In the genomic region with DNA sequence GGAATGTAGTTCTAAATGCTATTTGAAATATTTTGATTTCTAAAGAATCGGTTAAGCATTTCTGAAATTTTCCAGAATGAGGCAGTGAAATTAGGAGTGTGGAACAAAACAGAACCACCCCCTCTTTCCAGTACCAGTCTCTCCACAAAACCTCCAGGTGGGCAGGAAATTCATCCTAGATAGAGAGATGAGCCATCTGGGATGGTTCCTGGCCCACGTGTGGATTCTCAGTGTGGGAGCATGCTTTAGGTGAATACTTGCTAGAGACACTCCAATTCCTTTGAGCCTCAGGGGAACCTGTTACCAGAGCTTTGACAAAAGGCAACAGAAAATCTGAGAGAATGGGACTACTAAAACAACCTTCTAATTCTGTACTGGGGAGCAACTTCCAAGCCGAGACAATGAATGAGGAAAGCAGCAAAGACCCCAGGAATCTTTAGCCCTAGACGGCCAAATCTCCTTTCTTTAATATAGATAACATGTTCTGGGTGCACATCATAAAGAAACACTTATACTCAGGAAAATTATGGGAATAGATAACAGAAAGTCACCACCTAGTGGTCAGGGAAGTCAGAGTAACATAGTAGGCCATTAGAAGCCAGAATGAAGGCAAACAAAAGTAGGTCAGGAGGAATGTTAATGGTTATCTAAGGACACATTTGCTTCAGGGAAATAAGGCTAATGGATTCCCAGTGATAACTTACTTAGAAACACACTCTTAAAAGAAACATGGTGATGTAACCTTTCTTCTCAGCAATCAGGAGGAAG, we compare ENCODE assay signal across 18 mouse cellular contexts. TPM values are rescaled to one million over a fixed set of nuclear protein-coding genes. Genes with fewer than 3 reads are reported as not detected.
DNase-seq lines count a peak whose midpoint lies in the region; ATAC-seq and TF ChIP-seq lines count a peak whose summit lies in the region.
"Had no signal": no experiment of that assay in that cellular context is flagged by ENCODE, and none has a peak within 500 bp of the region (broad histone marks: within the 10 kb centered on the region; RNA-seq: fewer than 3 reads in every experiment).

No protein-coding gene starts in this region.

- peak; percentile 11 to 37 for DNase-seq in layer of hippocampus, adult 2 months (ENCODE audit: low spot score in 2 of 2)
- DNase-seq in layer of hippocampus, adult 9-10 months (ENCODE audit: low spot score), result no peak
- peak; percentile 1 for DNase-seq in Muller cell, postnatal 12 days (ENCODE audit: inconsistent ontology term)
- peak; percentile 84 to 93 for DNase-seq in cerebellum, adult 18-20 months
- peak; percentile 16 to 19 for DNase-seq in left cerebral cortex, adult 2 months (ENCODE audit: extremely low spot score in 1 of 2, low spot score in 2 of 2)
- DNase-seq in gastrocnemius, postnatal 36 days, result no peak
- DNase-seq: kidney, postnatal 36 days; liver, embryonic 13.5 days; lung, postnatal 4 days had no signal

- no peaks in the 10 kb centered on the region for H3K36me3 ChIP-seq in heart, embryonic 12.5 days
- H3K36me3 ChIP-seq: embryonic facial prominence, embryonic 10.5 days; forebrain, embryonic 10.5 days; heart, embryonic 15.5 days; hindbrain, embryonic 15.5 days; liver, embryonic 13.5 days; neural tube, embryonic 15.5 days had no signal

- intact Hi-C loops in left cerebral cortex, adult 2 months (cut with DNase I), result loop anchor here (5.0 kb wide), 1 partner anchor 65 kb away; no protein-coding TSS in a partner anchor
- intact Hi-C loops in gastrocnemius, postnatal 36 days (cut with DNase I), result no loop called here

- no peaks in the 10 kb centered on the region for H3K9me3 ChIP-seq in heart, embryonic 12.5 days (replicated peaks)
- H3K9me3 ChIP-seq: embryonic facial prominence, embryonic 10.5 days; forebrain, embryonic 10.5 days; heart, embryonic 15.5 days; hindbrain, embryonic 15.5 days; liver, embryonic 13.5 days; neural tube, embryonic 15.5 days had no signal

- no peak overlapping the region for H3K4me2 ChIP-seq in heart, embryonic 12.5 days
- H3K4me2 ChIP-seq: heart, embryonic 15.5 days; hindbrain, embryonic 15.5 days; liver, embryonic 13.5 days; neural tube, embryonic 15.5 days had no signal

- 55% methylated on average over 4 of the region's 4 CpGs for WGBS in heart, embryonic 12.5 days

- H3K9ac ChIP-seq in heart, embryonic 12.5 days, result no peak overlapping the region
- H3K9ac ChIP-seq: heart, embryonic 15.5 days; hindbrain, embryonic 15.5 days; liver, embryonic 13.5 days; neural tube, embryonic 15.5 days had no signal

- ATAC-seq in heart, embryonic 12.5 days (ENCODE audit: insufficient number of reproducible peaks, low FRiP score), result no peak

- H3K27me3 ChIP-seq in heart, embryonic 12.5 days (replicated peaks), result no peaks in the 10 kb centered on the region
- H3K27me3 ChIP-seq: heart, embryonic 15.5 days; hindbrain, embryonic 15.5 days; liver, embryonic 13.5 days; neural tube, embryonic 15.5 days had no signal

- no peak overlapping the region for H3K4me3 ChIP-seq in layer of hippocampus, adult 2 months
- no peak overlapping the region for H3K4me3 ChIP-seq in left cerebral cortex, adult 2 months
- H3K4me3 ChIP-seq in heart, embryonic 12.5 days, result no peak overlapping the region
- H3K4me3 ChIP-seq: embryonic facial prominence, embryonic 10.5 days; forebrain, embryonic 10.5 days; heart, embryonic 15.5 days; hindbrain, embryonic 15.5 days; liver, embryonic 13.5 days; neural tube, embryonic 15.5 days had no signal

- peak; percentile 60 for TF ChIP-seq CTCF in layer of hippocampus, adult 2 months (conservative IDR thresholded peaks at IDR 0.05)
- peak; percentile 23 for TF ChIP-seq CTCF in left cerebral cortex, adult 2 months (IDR thresholded peaks at IDR 0.05)

- H3K27ac ChIP-seq in layer of hippocampus, adult 2 months, result no peak overlapping the region
- no peak overlapping the region for H3K27ac ChIP-seq in left cerebral cortex, adult 2 months
- H3K27ac ChIP-seq in heart, embryonic 12.5 days (ENCODE audit: poor library complexity, severe bottlenecking), result no peak overlapping the region
- H3K27ac ChIP-seq: embryonic facial prominence, embryonic 10.5 days; forebrain, embryonic 10.5 days; heart, embryonic 15.5 days; hindbrain, embryonic 15.5 days; liver, embryonic 13.5 days; neural tube, embryonic 15.5 days had no signal

- no peaks in the 10 kb centered on the region for H3K4me1 ChIP-seq in heart, embryonic 12.5 days (replicated peaks)
- H3K4me1 ChIP-seq: heart, embryonic 15.5 days; liver, embryonic 13.5 days; neural tube, embryonic 15.5 days had no signal

RNA-seq across cellular contexts. Expression of a gene that starts 58.6 kb away (rescaled TPM):
- 10 to 100 TPM; 15.8 to 19.0 TPM for total RNA-seq in layer of hippocampus, adult 2 months (2021)
- total RNA-seq in left cerebral cortex, adult 2 months (2021), result 10 to 100 TPM; 35.5 to 36.6 TPM
- total RNA-seq in gastrocnemius, postnatal 36 days (2021), result not detected
- polyA plus RNA-seq in heart, embryonic 12.5 days (2016; fragmentation: Nextera tagmentation; extraction: Ambion mirVana), result not detected in 2 replicates
- total RNA-seq: gastrocnemius, postnatal 4 days had no signal
- polyA plus RNA-seq: heart, embryonic 15.5 days; liver, embryonic 13.5 days; small intestine, adult 2 months; testis, adult 2 months had no signal

Comparison
In these comparisons a context has a peak if more than half of its experiments do, and no peak if none do; other contexts are left out.
1. DNase-seq: peak in layer of hippocampus, adult 2 months (2 of 2), Muller cell, postnatal 12 days (single experiment), cerebellum, adult 18-20 months (2 of 2) and left cerebral cortex, adult 2 months (2 of 2); none in layer of hippocampus, adult 9-10 months (single experiment) and gastrocnemius, postnatal 36 days (0 of 2).
2. RNA of a gene that starts 58.6 kb away (total RNA-seq): 35.5 to 36.6 TPM in left cerebral cortex, adult 2 months and 15.8 to 19.0 TPM in layer of hippocampus, adult 2 months; not detected in gastrocnemius, postnatal 36 days; every median in the first group is over 10 times any median in the second.